Mouse (Mus musculus) G1E (cell line): Measurements from ENCODE around the gene Nlrx1.

Experiments
- CTCF ChIP-seq: IDR thresholded peaks from 2 replicates; pipeline ENCODE4 v1.5.1; 2012; ENCODE audit warnings: low read depth, low read length, inconsistent platforms, mixed read lengths
- GATA1 ChIP-seq: IDR thresholded peaks from 2 replicates; pipeline ENCODE4 v1.6.1; 2012; ENCODE audit warnings: borderline replicate concordance, low read length, inconsistent platforms, mixed read lengths

DNA sequence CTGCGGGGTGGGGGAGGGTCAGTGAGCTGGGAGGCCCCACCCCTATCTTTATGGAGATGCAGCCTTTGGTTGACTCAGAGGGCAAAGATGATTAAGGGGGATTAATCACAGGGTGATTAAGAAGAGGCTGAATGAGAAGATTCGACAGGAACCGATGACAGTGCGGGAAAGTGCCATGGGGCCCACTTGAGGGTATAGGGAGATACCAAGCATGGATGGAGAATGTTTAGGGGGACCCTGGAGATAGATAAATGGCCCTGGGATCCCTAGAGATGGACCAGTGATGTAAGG, 45.8 kb upstream of the Nlrx1 start:
- no peak for TF ChIP-seq CTCF
- no peak for TF ChIP-seq GATA1
